Mouse (Mus musculus) embryonic stem cell, embryonic (primary cell): ENCODE measurements at regions not wholly inside any gene's neighbourhood (a gene's known extent, or its start where the extent isn't known, plus 50 kb on each side); places are given as distances from the start of the nearest gene placed in this dataset.
"Not testable (repeated sequence)": the region's sequence is repeated elsewhere in the genome, so short reads cannot be mapped to it uniquely, and the experiment has no call there.

ENCODE experiments used
- CTCF ChIA-PET, 4 experiments: fragments of 300-600 bp in 2 of 4; fragments of 350-600 bp in 2 of 4; sonication (Branson Sonifier 250); formaldehyde crosslinking; loops; one replicate each; lab custom pipeline; 2022; ENCODE audit warnings: inconsistent platforms in 2 of 4; lab: Charles Lee
- POLR2A ChIA-PET, 4 experiments: fragments of 300-600 bp in 2 of 4; fragments of 350-600 bp in 2 of 4; sonication (Branson Sonifier 250); formaldehyde crosslinking; loops; one replicate each; lab custom pipeline; 2022; ENCODE audit warnings: antibody characterized with exemption in 4 of 4, inconsistent platforms in 1 of 4; lab: Charles Lee

GRCm38 (mm10) chr8:5262316-5262715 is 157.2 kb upstream of the Slc10a2 start:
- POLR2A ChIA-PET = no interaction called here
- CTCF ChIA-PET = no interaction called here

DNA sequence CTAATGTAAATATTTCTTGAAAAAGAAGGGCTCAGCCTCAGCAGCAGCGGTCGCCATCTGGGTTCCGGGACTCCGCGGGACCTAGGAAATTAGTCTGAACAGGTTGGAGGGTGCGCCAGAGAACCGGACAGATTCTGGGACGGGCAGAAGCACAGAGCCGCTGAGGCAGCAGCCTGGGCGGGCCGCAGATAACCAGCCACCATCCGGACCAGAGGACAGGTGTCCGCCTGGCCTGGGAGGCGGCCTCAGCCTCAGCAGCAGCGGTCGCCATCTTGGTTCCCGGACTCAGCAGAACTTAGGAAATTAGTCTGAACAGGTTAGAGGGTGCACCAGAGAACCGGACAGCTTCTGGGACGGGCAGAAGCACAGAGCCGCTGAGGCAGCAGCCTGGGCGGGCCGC is 136.7 kb upstream of the Slc10a2 start:
- POLR2A ChIA-PET = interaction anchor here in 1 of 4 experiments (0.6 kb wide), 1 partner anchor 1520 kb away, joined by 7 read pairs; no protein-coding TSS in a partner anchor
- CTCF ChIA-PET = not testable (repeated sequence)
